Mouse (Mus musculus) thymus, postnatal 0 days (tissue): ENCODE results near the gene Ralgps2. TPM values are rescaled to one million over a fixed set of nuclear protein-coding genes. Genes with fewer than 3 reads are reported as not detected.

Experiments
- DNase-seq: peaks from one replicate; pipeline ENCODE4 v3.0.0-alpha.2; 2015; ENCODE audit warnings: low spot score
- polyA plus RNA-seq: library from polyadenylated mRNA; unstranded; fragments of >200 nt; fragmentation: Nextera tagmentation; extraction: Ambion mirVana; gene quantifications from 2 replicates; pipeline ENCODE4 v1.2.1, GENCODE M21; 2015

Ralgps2 gene
- polyA plus RNA-seq: 109 and 131 TPM in 2 replicates

- peak; percentile 85 for DNase-seq
These were observed at the start of gene Ralgps2 for GRCm38 (mm10) chr1:156939251-156940141. Gene Ralgps2, minus strand, starts transcription at chr1:156939626.

- no peak for DNase-seq
These were observed 48.1 kb upstream of the Ralgps2 start for GRCm38 (mm10) chr1:156987576-156987975.

DNA sequence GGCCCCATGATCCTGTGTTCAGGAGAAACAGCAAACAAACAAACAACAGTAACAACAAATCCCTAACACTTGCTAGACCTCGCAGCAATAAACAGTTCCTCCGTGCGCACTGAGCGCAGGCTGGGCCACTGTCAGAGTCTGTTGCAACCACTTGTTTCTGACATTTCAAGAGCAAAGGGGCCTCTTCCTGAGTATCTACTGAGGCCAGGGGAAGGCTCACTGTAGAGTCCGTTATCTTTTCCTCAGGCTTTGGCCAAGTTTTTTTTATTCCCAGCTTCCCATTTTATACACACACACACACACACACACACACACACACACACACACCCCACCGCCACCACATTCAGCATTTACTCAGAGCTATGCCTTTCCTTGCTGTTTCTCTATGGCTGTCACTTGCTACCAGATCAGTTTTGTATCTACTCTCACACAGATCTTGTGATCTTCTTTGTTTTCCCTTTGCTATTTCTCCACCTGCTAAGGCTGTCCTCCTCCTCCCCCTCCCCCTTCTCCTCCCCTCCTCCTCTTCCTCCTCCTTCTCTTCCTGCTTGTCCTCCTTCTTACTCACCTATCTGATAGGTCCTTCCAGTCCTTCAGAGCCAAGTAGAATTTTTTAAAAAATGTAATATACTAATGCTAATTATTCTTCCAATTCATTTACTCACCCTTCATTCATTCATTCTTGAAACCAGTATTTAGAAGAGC is 47.4 kb upstream of the Ralgps2 start:
- DNase-seq: no peak

DNA sequence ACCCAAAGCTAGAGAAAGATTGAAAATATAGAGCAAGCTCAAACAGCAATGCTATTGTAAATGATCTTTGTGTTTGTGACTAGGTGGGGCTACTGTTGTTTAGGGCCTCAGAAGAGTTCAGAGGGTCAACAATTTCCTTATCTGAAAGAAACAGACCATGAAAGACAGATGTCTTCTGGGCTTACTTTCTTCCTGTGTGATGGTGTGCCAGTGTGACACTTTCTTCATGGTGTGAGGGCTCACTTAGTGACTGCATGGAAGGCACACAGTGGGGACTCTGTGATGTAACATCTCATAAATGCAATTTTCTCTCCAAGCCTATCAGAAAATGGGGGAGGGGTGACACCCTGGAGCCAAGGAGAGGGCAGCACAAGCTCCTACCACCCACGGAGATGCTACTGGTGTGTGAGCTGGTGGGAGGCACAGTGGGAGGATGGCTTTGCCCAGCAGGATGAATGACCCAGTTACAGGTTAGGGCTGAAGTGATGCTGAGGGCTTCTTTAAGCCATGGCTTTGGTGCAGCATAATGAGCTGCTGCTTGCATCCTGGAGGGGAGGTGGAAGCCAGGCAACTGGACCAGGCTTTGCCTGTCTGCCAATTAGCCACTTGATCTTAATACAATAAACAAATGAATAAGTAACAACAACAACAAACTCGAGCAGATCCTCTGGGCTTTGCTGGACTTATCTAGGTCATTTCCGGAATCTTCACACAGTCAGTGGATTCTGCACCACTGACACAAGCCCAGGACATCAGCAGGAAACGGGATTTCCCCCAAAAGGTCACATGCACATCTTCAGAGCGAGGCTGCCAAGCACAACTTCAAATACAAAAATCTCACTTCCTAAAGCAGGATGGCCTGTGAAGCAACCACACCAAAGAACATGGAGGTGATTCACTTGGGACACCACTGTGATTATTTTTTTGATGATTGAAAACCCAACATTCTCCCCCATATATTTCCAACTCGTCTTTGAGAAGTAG is 46.5 kb upstream of the Ralgps2 start:
- peak; percentile 60 for DNase-seq

DNA sequence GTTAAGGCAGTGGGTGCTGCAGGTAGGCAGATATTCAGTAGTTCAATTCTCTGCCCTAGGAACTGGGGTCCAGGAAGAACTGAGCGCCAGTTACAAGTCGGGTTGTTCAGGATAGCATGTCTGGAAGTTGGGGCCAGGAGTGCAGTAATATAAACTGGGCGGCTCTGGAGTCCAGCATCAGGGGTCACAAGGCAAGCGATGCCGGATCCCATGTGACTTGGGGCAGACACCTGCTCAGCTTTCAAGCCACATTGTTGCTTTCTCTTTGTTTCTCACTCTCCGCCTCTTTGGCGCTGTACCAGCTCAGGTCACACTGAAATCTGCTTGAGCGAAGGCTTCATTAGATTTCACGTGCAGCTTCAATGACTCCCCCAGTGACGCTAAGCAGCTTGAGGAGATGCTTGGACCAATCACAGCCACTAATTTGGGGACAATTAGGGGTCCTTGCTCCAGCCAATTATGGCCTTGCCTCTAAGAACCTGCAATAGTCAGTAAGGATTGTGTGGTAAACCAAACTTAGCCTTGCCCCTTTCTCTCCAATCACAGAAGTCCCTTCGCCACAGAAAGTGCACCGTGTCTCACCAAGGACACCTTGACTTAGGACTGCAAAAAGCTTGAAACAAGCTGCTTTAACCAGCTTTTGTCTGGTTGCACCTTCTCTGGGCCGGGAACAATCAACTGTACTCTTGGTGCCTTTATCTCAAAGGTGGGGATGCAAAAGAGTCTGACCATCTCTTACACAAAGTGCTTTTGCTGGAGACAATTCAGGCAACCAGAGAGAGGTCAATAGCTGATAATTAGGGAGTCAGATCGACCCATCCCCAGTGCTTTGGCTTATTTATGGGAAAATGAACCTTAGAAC is 43.8 kb upstream of the Ralgps2 start:
- no peak for DNase-seq

- DNase-seq: no peak
These were observed 42.5 kb upstream of the Ralgps2 start for GRCm38 (mm10) chr1:156981975-156982374.

- DNase-seq: no peak
These were observed 40.3 kb upstream of the Ralgps2 start for GRCm38 (mm10) chr1:156979722-156980121.

DNA sequence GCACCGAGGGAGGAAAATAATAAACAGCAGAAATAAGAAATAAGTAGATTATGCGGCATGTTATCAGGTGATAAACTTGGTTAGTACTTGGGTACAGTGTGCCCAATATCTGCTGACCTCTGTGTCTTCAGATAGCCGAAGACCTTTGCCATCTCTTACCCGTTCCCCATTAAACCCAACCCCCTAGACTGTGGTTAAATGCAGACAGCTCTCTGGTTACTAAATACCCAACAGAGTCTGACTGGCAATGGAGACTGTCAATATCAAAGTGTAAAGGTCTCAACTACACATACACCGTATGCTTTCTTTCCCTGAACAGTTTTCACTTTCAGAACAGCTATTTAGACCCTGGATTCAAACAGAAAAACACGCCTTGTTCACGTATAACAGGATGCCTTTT is 39.2 kb upstream of the Ralgps2 start:
- DNase-seq: no peak

DNA sequence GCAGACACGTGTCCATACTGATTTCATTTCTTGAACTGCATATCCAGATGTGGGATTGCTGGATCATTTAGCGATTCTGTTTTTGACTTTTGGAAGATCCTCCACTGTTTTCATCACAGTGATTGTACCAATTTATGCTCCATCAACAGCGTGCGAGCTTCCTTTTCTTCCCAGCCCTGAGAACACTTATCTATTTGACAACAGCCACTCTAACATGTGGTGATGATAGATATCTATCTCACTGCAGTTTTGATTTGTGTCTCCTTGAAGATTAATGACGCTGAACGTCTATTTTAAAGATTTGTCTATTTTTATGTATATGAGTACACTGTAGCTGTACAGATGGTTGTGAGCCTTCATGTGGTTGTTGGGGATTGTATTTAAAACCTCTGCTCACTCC is 34.4 kb upstream of the Ralgps2 start:
- no peak for DNase-seq

DNA sequence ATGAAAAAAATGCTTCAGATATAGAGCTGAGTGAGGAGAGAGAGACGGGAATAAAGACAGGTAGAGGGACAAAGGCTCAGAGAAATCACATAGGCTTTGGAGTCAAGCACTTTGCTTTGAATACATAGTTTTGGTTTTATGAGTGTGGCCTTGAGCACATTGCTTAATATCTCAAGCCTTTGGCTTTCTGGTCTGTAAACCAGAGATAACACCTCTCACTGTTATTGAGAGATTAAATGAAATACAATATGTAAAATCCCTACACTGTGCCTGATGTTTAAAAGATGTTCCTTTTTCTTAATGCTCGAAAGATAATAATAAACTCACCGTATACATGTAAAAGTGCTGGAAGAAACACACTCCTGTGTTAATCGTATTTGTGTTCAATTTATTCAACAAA is 33.0 kb upstream of the Ralgps2 start:
- no peak for DNase-seq

GRCm38 (mm10) chr1:156971206-156971811 is 31.9 kb upstream of the Ralgps2 start:
- no peak for DNase-seq

DNA sequence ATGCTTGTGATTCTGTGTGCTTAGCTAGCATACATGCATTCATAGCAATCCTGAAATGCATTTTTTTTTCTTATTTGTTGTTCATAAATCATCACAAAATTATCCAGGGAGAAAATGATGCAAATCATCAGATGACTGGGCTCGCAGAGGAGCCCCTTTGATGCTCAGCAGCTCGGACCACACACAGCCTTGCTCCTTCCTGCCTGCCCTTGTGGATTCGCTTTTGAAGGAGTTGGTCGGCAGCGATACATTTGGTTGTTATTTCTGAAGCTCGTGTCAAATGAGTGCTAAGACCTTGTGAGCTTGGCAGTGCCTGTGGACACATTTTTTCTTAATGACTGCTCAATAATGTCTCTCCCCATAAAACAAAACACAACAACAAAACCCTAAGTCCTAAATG is 31.2 kb upstream of the Ralgps2 start:
- DNase-seq: no peak

DNA sequence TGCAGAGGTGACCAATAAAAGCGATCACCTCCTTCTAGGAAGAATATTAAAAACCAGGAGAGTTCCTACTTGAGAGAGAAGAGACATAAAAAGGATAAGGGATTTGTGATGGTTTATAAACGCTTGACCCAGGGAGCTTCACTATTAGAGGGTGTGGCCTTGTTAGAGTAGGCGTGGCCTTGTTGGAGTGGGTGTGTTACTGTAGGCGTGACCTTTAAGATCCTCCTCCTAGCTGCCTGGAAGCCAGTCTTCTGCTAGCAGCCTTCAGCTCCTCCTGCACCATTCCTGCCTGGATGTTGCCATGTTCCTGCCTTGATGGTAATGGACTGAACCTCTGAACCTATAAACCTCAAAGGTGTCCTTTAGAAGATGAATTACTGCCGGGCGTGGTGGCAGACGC is 28.7 kb upstream of the Ralgps2 start:
- DNase-seq: no peak

DNA sequence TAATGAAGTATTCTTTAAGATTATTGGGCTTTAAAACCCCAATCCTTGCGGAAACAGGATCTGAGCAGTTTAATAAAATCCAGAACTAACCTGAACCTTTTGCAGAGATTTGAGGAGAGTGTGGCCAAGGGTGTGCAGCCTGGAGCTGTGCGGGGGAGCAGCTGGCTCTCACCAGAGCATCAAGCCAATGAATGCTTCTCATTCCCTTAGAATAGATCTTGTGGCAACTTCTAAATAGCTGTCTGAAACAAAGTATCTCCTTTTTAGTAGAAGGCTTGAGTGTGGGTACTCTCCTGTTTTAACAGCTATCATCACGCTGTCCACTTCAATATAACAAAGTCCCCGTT is 25.1 kb upstream of the Ralgps2 start:
- DNase-seq: no peak

- DNase-seq: no peak
These were observed 24.6 kb upstream of the Ralgps2 start for GRCm38 (mm10) chr1:156963871-156964585.

GRCm38 (mm10) chr1:156961481-156962265 is 22.2 kb upstream of the Ralgps2 start:
- DNase-seq: no peak

DNA sequence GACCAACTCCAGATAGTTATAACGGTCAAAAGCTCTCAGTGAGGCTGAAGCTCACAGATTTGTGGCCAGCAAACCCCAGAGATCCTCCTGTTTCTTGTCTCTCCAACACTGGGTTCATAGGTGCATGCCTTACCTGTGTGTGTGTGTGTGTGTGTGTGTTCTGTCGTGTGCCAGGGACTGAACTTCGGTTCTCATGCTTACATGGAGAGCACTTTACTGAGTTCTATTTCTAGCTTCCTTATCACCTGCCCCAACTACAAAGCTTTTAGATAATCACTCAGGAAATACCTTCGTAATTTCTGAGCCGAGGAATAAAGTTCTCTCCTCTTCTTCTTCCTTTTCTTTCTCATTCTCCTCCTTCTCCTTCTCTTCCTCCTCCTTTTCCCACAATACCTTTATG is 19.6 kb upstream of the Ralgps2 start:
- no peak for DNase-seq

DNA sequence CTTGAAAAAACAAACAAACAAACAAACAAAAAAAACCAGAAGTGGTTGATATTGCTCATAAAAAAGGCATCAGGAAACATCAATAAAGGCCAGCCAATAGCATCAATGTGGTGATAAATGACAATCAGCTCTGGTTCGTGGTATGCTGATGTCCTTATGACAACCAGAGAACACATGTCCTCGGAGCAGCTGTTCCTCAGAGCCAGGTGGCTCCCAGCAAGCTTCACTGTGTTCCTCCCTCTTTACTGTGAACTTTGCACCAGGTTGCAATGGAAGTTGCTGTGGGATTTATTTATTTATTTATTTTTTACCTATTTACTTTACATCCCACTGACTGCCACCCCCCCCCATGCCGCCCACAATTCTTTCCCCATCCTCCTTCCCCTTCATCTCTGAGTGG is 17.9 kb upstream of the Ralgps2 start:
- DNase-seq: no peak
